Mouse (Mus musculus) forebrain, embryonic 15.5 days (tissue): ENCODE results near the gene Klhdc8a. TPM values are rescaled to one million over a fixed set of nuclear protein-coding genes. Genes with fewer than 3 reads are reported as not detected.

ENCODE experiments used
- ATAC-seq: fragments of 200-750 bp; cut with Nextera tagmentation; replicated peaks from 2 replicates; pipeline ENCODE4 v1.8.0; 2017; ENCODE audit warnings: mild to moderate bottlenecking, moderate TSS enrichment, moderate library complexity
- H3K27ac ChIP-seq: fragments of 300-500 bp; sonication (generic); replicated peaks from 2 replicates; pipeline ENCODE4 v1.5.1; 2015; ENCODE audit warnings: mild to moderate bottlenecking, inconsistent platforms
- H3K27me3 ChIP-seq: fragments of 300-500 bp; sonication (generic); 2 replicates; pipeline ENCODE4 v1.6.1; 2015; ENCODE audit warnings: inconsistent platforms
- H3K36me3 ChIP-seq: fragments of 300-500 bp; sonication (generic); 2 replicates; pipeline ENCODE4 v1.6.1; 2015; ENCODE audit warnings: mild to moderate bottlenecking, inconsistent platforms
- H3K4me1 ChIP-seq: fragments of 300-500 bp; sonication (generic); 2 replicates; pipeline ENCODE4 v1.6.1; 2015; ENCODE audit warnings: inconsistent platforms
- H3K4me2 ChIP-seq: fragments of 300-500 bp; sonication (generic); replicated peaks from 2 replicates; pipeline ENCODE4 v1.6.1; 2015; ENCODE audit warnings: mild to moderate bottlenecking, inconsistent platforms
- H3K4me3 ChIP-seq: fragments of 300-500 bp; sonication (generic); 2 replicates; pipeline ENCODE4 v1.5.1; 2015; ENCODE audit warnings: mild to moderate bottlenecking, inconsistent platforms
- H3K9ac ChIP-seq: fragments of 300-500 bp; sonication (generic); replicated peaks from 2 replicates; pipeline ENCODE4 v1.6.1; 2015; ENCODE audit warnings: mild to moderate bottlenecking, inconsistent platforms
- H3K9me3 ChIP-seq: fragments of 300-500 bp; sonication (generic); 2 replicates; pipeline ENCODE4 v1.6.1; 2016; ENCODE audit warnings: inconsistent platforms
- WGBS: fragments of 180-500 bp; shearing (Covaris S2); methylation state at CpG from one replicate; pipeline ENCODE4 v1.1.7; 2015; ENCODE audit warnings: mixed read lengths; 5-methylcytosine and 5-hydroxymethylcytosine counted together
- polyA plus RNA-seq: library from polyadenylated mRNA; unstranded; fragments of >200 nt; fragmentation: Nextera tagmentation; extraction: Ambion mirVana; gene quantifications from 2 replicates; pipeline ENCODE4 v1.2.1, GENCODE M21; 2015

Klhdc8a gene
- 2.4 and 3.1 TPM in 2 replicates for polyA plus RNA-seq

DNA sequence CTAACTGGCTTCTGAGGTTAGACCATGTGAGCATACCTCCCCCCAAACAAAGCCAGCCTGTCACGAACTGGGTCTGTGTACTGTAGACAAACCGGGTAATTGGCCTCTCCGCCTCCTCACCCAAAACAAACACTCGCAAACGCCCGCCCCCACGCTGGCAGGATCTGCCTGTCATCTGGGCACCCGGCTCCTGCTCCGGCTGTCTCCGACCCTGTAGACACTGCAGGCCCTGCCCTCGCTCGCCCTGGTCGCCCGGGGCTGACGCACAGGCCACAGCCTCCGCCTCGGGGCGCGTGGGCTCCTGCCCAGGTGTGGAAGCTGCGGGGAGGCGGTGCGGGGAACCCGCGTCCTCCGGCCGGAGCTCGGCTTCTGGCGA is at the start of gene Klhdc8a:
Gene Klhdc8a, plus strand, starts transcription at position 202 of the 376 bp plus-strand sequence.
- under 1% methylated on average over 28 of the region's 28 CpGs for WGBS
- ATAC-seq = peak; percentile 66
- H3K4me2 ChIP-seq = peak within 1 kb of the TSS; percentile 68
- 0 out of 2 replicates have a peak, but pooled peaks cover 3% of the 10 kb centered on the region for H3K27me3 ChIP-seq
- H3K4me3 ChIP-seq = peak within 1 kb of the TSS; percentile 54
- H3K36me3 ChIP-seq = no peaks in the 10 kb centered on the region
- peaks cover 25% of the 10 kb centered on the region for H3K4me1 ChIP-seq
- H3K9ac ChIP-seq = peak within 1 kb of the TSS; percentile 67
- peak within 1 kb of the TSS; percentile 47 for H3K27ac ChIP-seq
- H3K9me3 ChIP-seq = no peaks in the 10 kb centered on the region

DNA sequence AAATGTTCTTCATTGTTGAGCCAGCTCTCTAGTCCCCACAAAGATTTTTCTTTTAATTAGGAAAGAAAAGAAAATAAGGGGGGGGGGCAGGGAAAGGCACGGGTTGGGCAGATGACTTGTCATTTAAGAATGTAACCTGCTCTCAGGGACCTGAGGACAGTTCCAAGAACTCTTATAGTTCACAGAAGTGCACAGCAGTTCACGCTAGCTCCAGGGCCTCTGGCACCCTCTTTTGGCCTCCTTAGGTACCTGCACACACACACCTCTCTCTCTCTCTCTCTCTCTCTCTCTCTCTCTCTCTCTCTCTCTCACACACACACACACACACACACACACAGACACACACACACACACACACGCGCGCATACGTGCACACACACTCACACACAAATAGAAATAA is 44.0 kb upstream of the Klhdc8a start:
- Histone ChIP-seq H3K36me3 (no peaks in the 10 kb centered on the region), H3K4me1 (no peaks in the 10 kb centered on the region), H3K9me3 (no peaks in the 10 kb centered on the region), H3K4me2 (no peak overlapping the region), H3K27me3 (no peaks in the 10 kb centered on the region), H3K27ac (no peak overlapping the region), H3K4me3 (no peak overlapping the region), H3K9ac (no peak overlapping the region)
- no peak for ATAC-seq
- 87% methylated on average over 6 of the region's 6 CpGs for WGBS

DNA sequence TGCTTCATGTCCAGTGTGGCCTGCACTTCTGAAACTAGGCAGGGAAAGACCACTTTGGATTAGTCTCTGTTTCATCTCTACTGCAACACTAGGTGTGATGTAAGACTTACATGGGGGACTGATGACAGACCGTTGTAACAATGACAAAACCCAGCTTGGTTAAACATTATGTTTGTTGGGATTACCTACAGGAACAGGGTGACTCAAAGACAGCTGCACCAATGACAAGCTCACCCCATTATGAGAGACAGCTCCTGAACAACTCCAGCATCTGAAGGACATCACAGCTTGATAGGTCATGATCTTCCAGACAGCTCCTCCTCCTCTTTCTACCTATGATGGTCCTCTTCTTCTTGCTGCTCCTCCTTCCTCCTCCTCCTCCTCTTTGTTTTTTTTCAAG is 38.1 kb upstream of the Klhdc8a start:
- Histone ChIP-seq H3K4me1 (no peaks in the 10 kb centered on the region), H3K4me2 (no peak overlapping the region), H3K4me3 (no peak overlapping the region), H3K27ac (no peak overlapping the region), H3K9me3 (no peaks in the 10 kb centered on the region), H3K9ac (no peak overlapping the region), H3K27me3 (no peaks in the 10 kb centered on the region), H3K36me3 (no peaks in the 10 kb centered on the region)
- WGBS = 95% methylated on average over 1 of the region's 1 CpGs
- no peak for ATAC-seq

DNA sequence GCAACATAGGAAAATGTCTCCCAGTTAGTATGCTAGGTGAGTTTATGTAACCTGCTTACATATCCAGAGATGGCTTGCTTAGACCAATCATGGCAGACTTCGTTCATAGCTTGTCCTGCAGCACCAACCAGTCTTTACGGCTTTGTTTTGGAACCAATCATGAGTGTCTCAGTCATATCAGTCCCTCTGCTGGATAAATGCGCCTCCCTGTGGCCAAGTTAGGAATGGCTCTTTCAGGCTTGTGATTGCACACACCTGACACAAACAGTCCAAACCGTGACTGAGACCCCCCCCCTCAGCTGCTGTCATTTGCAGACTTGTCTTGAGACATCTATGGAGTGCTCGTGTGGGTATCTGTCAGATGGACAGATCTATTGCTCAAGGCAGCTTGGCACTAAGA is 37.4 kb upstream of the Klhdc8a start:
- H3K36me3 ChIP-seq = no peaks in the 10 kb centered on the region
- no peak overlapping the region for H3K9ac ChIP-seq
- no peak overlapping the region for H3K4me2 ChIP-seq
- H3K4me1 ChIP-seq = no peaks in the 10 kb centered on the region
- no peak for ATAC-seq
- no peaks in the 10 kb centered on the region for H3K9me3 ChIP-seq
- H3K27me3 ChIP-seq = no peaks in the 10 kb centered on the region
- no peak overlapping the region for H3K4me3 ChIP-seq
- no peak overlapping the region for H3K27ac ChIP-seq
- whole genome bisulfite sequencing = 64% methylated on average over 5 of the region's 5 CpGs

DNA sequence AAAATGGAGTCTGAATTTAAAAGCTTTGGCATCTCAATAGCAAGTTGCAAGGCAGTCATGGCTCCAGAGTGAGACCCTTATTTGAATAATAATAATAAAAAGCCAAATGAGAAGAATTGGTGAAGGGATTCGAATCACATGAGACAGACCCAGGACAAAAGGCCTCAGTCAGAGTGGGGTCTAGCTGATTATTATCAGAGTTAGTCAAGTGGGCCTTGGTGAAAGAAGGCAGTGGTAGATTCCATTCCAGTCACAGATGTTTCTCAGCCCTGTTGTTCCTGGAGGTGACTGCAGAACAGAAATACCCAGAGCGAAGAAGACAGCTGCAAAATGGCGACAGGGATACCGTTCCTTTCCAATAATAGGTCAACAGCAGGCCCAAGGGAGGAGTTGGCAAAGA is 34.8 kb upstream of the Klhdc8a start:
- H3K36me3 ChIP-seq = no peaks in the 10 kb centered on the region

DNA sequence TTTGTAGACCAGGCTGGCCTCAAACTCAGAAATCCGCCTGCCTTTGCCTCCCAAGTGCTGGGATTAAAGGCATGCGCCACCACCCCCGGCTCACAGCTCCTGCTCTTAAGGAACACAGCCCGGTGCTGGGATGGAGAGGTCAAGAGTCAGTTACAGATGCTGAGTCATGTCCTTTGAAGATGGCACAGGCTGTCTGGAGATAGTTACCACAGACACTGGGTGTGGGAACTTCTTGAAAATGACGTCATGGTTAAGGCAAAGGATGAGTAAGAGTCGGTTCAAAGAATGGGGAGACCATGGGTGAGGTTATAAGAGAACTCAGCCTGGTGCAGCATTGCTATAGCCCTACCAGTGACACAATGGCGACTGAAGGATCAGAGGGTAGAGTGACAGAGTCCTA is 33.8 kb upstream of the Klhdc8a start:
- 82% methylated on average over 7 of the region's 7 CpGs for WGBS
- H3K4me3 ChIP-seq = no peak overlapping the region

More for the DNA sequence above, 34.8 kb upstream of the Klhdc8a start:
- no peaks in the 10 kb centered on the region for H3K9me3 ChIP-seq
- no peak overlapping the region for H3K9ac ChIP-seq
- WGBS = 67% methylated on average over 4 of the region's 4 CpGs
- ATAC-seq = no peak
- H3K4me2 ChIP-seq = no peak overlapping the region
- no peak overlapping the region for H3K4me3 ChIP-seq
- H3K27ac ChIP-seq = no peak overlapping the region
- H3K27me3 ChIP-seq = no peaks in the 10 kb centered on the region
- H3K4me1 ChIP-seq = 0 out of 2 replicates have a peak, but pooled peaks cover 6% of the 10 kb centered on the region

DNA sequence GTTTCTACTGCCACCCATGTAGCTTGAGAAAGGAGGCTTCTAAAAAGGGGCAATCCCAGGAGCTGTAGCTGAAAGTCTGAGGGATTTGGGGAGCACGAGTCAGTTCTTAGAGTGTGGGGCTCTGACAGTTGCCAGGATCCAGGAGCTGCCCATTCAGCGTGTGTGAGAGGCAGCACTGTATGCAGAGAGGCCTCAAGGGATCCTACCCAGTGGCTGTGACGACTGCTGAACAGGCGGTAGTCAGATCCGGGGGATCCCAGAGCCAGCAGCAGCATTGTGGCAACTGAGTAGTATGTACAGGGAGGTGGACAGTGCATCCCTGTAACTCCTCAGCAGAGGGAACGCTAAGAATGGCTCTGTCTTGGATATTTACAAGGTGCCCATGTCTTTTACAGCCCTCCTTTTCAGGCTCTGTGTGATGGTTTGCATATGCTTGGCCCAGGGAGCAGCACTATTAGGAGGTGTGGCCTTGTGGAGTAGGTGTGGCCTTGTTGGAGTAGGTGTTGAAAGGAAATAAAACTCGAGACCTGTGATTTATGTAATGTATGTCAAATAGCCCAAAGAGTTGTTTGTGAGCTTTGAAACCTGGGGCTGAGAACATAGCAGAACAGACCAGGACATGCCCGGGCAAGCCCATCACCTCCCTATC is 33.1 kb upstream of the Klhdc8a start:
- Histone ChIP-seq H3K9me3 (no peaks in the 10 kb centered on the region), H3K9ac (no peak overlapping the region), H3K36me3 (no peaks in the 10 kb centered on the region), H3K27ac (no peak overlapping the region), H3K4me3 (no peak overlapping the region), H3K4me2 (no peak overlapping the region), H3K4me1 (peaks cover 12% of the 10 kb centered on the region; the same call in 1 of the 2 replicates), H3K27me3 (no peaks in the 10 kb centered on the region)
- 79% methylated on average over 8 of the region's 8 CpGs for WGBS
- no peak for ATAC-seq

More for the DNA sequence above, 33.8 kb upstream of the Klhdc8a start:
- Histone ChIP-seq H3K27ac (no peak overlapping the region), H3K4me2 (no peak overlapping the region), H3K9ac (no peak overlapping the region), H3K27me3 (no peaks in the 10 kb centered on the region), H3K4me1 (peaks cover 12% of the 10 kb centered on the region; the same call in 1 of the 2 replicates), H3K36me3 (no peaks in the 10 kb centered on the region), H3K9me3 (no peaks in the 10 kb centered on the region)
- ATAC-seq = no peak

DNA sequence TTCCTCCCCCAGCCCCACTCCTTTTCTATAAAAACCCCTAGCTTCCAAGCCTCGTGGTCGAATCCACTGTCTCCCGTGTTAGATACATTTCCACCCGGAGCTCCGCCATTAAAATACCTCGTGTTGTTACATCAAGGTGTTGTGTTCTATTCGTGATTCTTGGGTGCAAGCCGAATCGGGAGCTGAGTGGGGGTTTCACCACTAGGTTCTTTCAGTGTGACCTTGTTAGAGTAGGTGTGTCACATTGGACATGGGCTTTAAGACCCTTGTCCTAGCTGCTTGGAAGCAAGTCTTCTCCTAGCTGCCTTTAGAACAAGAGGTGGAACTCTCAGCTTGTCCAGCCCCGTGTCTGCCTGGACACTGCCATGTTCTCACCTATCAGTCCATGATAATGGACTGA is 32.5 kb upstream of the Klhdc8a start:
- Histone ChIP-seq H3K9ac (no peak overlapping the region), H3K4me2 (no peak overlapping the region), H3K27me3 (no peaks in the 10 kb centered on the region), H3K4me3 (no peak overlapping the region), H3K27ac (no peak overlapping the region), H3K4me1 (peaks cover 12% of the 10 kb centered on the region; the same call in 1 of the 2 replicates), H3K36me3 (no peaks in the 10 kb centered on the region), H3K9me3 (no peaks in the 10 kb centered on the region)
- ATAC-seq = no peak
- 89% methylated on average over 10 of the region's 10 CpGs for WGBS

DNA sequence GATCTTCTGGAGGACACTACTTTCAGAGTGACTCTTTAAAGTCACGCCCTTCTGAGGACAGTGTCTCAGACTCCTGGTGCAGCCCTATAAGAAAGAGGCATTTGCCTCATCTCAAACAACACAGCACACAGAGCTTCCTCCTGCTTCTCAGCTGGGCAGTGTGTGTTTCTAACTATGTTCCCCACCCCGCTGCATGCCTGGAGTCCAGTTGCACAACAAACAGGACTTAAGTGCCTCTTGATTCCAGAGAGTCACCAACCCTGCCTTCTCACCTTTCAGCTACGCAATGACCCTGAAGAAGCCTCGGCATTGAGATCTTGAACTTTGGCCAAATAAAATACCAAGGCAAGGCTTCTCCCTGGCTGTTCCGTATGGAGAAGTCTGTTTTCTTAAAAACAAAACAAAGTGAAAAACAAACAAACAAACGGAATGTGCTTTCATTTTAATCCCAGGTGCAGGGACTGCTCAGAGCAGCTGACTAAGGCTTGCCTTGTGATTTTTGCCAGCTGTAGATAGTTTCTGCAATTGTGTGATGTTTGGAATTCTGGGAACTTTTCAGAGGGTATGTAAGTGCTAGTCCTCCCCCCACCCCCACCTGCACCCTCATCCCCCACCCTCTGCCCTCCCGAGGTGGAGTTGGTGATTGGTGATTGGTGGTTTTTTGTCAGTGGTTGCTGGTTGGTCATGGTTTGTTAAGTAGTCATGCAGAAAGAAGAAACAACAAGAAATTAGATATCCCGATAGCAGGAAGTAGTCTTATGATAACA is 31.5 kb upstream of the Klhdc8a start:
- Histone ChIP-seq H3K27ac (no peak overlapping the region), H3K4me2 (no peak overlapping the region), H3K4me3 (no peak overlapping the region), H3K36me3 (no peaks in the 10 kb centered on the region), H3K27me3 (no peaks in the 10 kb centered on the region), H3K9ac (no peak overlapping the region), H3K4me1 (peaks cover 12% of the 10 kb centered on the region; the same call in 1 of the 2 replicates), H3K9me3 (no peaks in the 10 kb centered on the region)
- WGBS = 68% methylated on average over 8 of the region's 8 CpGs
- no peak for ATAC-seq

DNA sequence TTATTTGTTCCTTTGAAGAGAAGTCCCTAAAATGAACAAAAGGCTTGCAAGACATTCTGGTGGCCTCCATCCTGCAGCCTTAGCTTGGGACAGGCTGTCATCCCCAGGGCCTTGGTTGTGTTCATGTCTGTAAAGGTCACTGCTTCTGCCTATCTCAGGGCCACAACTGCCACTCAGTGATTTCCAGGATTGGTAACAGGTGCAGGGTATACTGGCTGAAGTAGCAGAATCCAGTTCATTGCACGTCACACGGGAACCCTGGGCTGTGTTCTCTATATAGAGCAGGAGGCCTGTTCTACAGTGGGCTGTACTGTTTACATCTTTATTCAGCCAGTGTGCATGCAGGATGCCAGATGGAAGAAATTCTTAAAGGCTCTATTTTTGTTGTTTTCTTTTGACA is 30.5 kb upstream of the Klhdc8a start:
- Histone ChIP-seq H3K9ac (no peak overlapping the region), H3K4me3 (no peak overlapping the region), H3K4me1 (peaks cover 12% of the 10 kb centered on the region; the same call in 1 of the 2 replicates), H3K27ac (no peak overlapping the region), H3K36me3 (no peaks in the 10 kb centered on the region), H3K4me2 (no peak overlapping the region), H3K9me3 (no peaks in the 10 kb centered on the region), H3K27me3 (no peaks in the 10 kb centered on the region)
- no peak for ATAC-seq
- 23% methylated on average over 2 of the region's 2 CpGs for WGBS

DNA sequence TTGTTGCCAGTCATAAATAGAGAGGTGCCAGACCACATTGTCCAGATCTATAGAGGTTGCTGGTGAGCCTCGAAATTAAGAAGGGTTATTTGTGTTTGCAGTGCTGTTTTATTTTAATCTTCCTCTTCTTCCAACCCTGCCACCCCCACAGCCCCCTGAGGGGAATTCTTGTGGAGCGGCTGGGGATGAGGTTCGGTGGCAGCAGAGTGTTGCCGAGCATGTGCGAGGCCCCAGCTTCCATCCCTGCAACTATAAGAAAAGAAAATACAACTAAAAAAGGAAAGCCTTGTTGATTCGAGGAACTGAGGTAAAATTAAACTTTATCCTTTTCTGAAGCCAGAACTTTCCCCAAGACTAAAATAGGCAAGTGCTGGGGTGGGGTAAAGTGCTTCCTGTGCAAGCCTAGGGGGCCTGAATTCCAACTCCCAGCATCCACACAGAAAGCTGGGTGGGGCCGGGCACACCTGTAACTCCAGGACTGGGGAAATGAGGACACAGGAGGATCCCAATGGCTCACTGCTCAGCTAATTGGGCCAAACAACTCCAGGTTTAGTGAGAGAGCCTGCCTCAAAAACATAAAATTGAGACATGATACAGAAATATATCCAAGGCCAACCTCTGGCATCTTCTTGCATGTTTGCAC is 29.9 kb upstream of the Klhdc8a start:
- no peak for ATAC-seq

DNA sequence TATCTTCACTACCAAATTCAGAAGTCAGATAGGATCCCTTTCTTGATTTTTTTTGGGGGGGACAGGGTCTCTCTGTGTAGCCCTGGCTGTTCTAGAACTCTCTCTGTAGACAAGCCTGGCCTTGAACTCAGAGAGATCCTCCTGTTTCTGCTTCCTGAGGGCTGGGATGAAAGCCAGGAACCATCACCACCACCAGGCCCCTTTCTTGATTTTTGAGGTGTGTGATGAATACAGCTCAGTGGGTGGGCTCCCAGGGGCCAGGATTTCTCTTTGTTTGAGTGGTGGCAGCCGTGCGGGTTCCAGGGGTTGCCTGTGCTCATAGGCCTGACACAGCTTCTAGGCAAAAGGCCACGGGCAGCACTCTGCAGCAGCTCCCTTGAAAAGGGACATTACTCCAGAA is 27.2 kb upstream of the Klhdc8a start:
- Histone ChIP-seq H3K4me2 (no peak overlapping the region), H3K27me3 (no peaks in the 10 kb centered on the region), H3K4me3 (no peak overlapping the region), H3K4me1 (peaks cover 12% of the 10 kb centered on the region; the same call in 1 of the 2 replicates), H3K36me3 (no peaks in the 10 kb centered on the region), H3K9ac (no peak overlapping the region), H3K27ac (no peak overlapping the region), H3K9me3 (no peaks in the 10 kb centered on the region)
- WGBS = 46% methylated on average over 3 of the region's 3 CpGs
- ATAC-seq = no peak

More for the DNA sequence above, 29.9 kb upstream of the Klhdc8a start:
- 51% methylated on average over 7 of the region's 7 CpGs for WGBS
- no peak overlapping the region for H3K9ac ChIP-seq
- no peaks in the 10 kb centered on the region for H3K27me3 ChIP-seq
- H3K4me3 ChIP-seq = no peak overlapping the region
- no peak overlapping the region for H3K27ac ChIP-seq
- H3K4me2 ChIP-seq = no peak overlapping the region
- no peaks in the 10 kb centered on the region for H3K9me3 ChIP-seq
- peaks cover 12% of the 10 kb centered on the region; the same call in 1 of the 2 replicates for H3K4me1 ChIP-seq
- H3K36me3 ChIP-seq = no peaks in the 10 kb centered on the region
